Mouse (Mus musculus) spleen, postnatal 14 days (tissue): ENCODE measurements around the gene Olfr279.

Source experiments
- DNase-seq, 2 experiments: peaks; one replicate each; pipeline ENCODE4 v3.0.0; 2021 to 2022; ENCODE audit warnings: low spot score in 2 of 2

Gene Olfr279

GRCm38 (mm10) chr15:98492102-98492501 is at the start of gene Olfr279:
TSS of gene Olfr279 (plus strand) at chr15:98492402.
- DNase-seq, result no peak

GRCm38 (mm10) chr15:98444561-98444960 is 47.6 kb upstream of the Olfr279 start:
- DNase-seq, result no peak

- no peak for DNase-seq
These were observed 43.7 kb upstream of the Olfr279 start for GRCm38 (mm10) chr15:98448521-98448920.

GRCm38 (mm10) chr15:98452288-98452687 is 39.9 kb upstream of the Olfr279 start, which contains the start of gene Olfr281:
TSS of gene Olfr281 (plus strand) at chr15:98452588.
- no peak for DNase-seq

GRCm38 (mm10) chr15:98469596-98469995 is 22.6 kb upstream of the Olfr279 start, which contains the start of gene OR5BS1P:
TSS of gene OR5BS1P (plus strand) at chr15:98469896.
- DNase-seq, result no peak

- DNase-seq, result no peak
These were observed 20.7 kb upstream of the Olfr279 start for GRCm38 (mm10) chr15:98471539-98471938.

- DNase-seq, result no peak
These were observed 17.2 kb upstream of the Olfr279 start for GRCm38 (mm10) chr15:98474958-98475357.

- DNase-seq, result peak in 1 of 2 experiments; percentile 53
These were observed 16.8 kb upstream of the Olfr279 start for GRCm38 (mm10) chr15:98475382-98475781.

GRCm38 (mm10) chr15:98476281-98476680 is 15.9 kb upstream of the Olfr279 start:
- DNase-seq, result no peak

GRCm38 (mm10) chr15:98479568-98480102 is 12.6 kb upstream of the Olfr279 start:
- DNase-seq, result no peak

GRCm38 (mm10) chr15:98482701-98483100 is 9.5 kb upstream of the Olfr279 start, which contains the start of gene Lalba:
TSS of gene Lalba (minus strand) at chr15:98482721.
- no peak for DNase-seq

GRCm38 (mm10) chr15:98483907-98484886 is 8.0 kb upstream of the Olfr279 start:
- DNase-seq, result peak in 1 of 2 experiments; percentile 8

- DNase-seq, result no peak
These were observed 5.7 kb upstream of the Olfr279 start for GRCm38 (mm10) chr15:98486433-98487021.

GRCm38 (mm10) chr15:98491332-98491731 is 870 bp upstream of the Olfr279 start:
- no peak for DNase-seq

GRCm38 (mm10) chr15:98497631-98498030 is 5.4 kb downstream of the Olfr279 start:
- no peak for DNase-seq

- no peak for DNase-seq
These were observed 11.1 kb downstream of the Olfr279 start for GRCm38 (mm10) chr15:98503317-98503716.

- DNase-seq, result peak; percentile 62 to 80
These were observed 12.3 kb downstream of the Olfr279 start for GRCm38 (mm10) chr15:98504514-98504913.

- DNase-seq, result no peak
These were observed 14.2 kb downstream of the Olfr279 start for GRCm38 (mm10) chr15:98506253-98506957.

- no peak for DNase-seq
These were observed 15.1 kb downstream of the Olfr279 start for GRCm38 (mm10) chr15:98507321-98507720.

- DNase-seq, result no peak
These were observed 17.2 kb downstream of the Olfr279 start for GRCm38 (mm10) chr15:98509387-98509786.
